Mouse (Mus musculus): ENCODE data around the gene Lgals3bp.

DNA sequence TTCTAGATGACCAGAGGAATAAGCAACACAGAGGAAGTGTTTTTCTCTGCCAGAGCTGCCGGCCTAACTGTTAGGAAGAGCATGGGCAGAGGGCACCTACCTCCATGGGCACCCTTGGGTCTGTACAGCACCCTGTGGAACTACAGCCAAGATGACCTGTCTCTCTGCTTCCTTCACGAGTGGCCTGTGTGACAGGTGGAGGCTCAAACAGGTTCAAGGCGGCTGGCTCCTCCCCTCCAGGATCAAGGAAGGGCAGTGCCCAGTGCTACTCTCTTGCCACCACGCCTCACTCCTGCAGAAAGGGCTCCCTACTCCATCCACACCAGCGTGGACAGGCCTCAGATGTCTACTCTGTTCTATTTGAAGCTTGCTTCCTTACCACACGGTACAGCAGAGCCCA lies 13.7 kb upstream of the Lgals3bp start:
- TF ChIP-seq CTCF (IDR thresholded peaks at IDR 0.05): no peak
- TF ChIP-seq POLR2A (IDR thresholded peaks at IDR 0.05; ENCODE audit: insufficient read depth, low read depth, low read length): no peak

All from heart, adult 2 months (tissue).